Mouse (Mus musculus): ENCODE results near the gene Hcrtr2.

DNA sequence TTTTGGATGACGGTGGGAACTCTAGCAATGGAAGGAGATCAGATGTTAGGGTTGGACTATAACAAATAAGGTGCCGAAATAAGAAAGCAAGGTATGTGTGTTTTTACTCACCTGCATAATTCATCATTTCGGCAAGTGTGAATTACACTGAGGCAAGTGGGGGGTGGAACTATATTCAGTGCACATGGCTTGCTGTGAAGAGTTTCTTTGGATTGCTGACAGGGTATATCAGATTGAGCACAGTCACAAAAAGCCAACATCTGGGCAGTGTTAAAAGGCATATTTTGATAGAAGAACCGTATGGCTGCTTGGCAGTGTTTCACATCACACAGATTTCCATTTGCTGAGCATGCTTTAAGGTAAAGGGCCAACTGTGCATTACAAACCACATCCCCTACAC, 126.7 kb downstream of the Hcrtr2 start:
- no peak for TF ChIP-seq POLR2A (IDR thresholded peaks at IDR 0.05; ENCODE audit: control insufficient read depth, low read depth, low read length)
- TF ChIP-seq CTCF (IDR thresholded peaks at IDR 0.05; ENCODE audit: control insufficient read depth, insufficient read depth, insufficient replicate concordance, low read depth, low read length): no peak

All from testis, adult 2 months (tissue).